Mouse (Mus musculus): ENCODE measurements at regions not wholly inside any gene's neighbourhood (a gene's known extent, or its start where the extent isn't known, plus 50 kb on each side); places are given as distances from the start of the nearest gene placed in this dataset.
A peak's percentile ranks its signal among the peaks of the same experiment; 100 is the strongest.
"Not testable (repeated sequence)": the region's sequence is repeated elsewhere in the genome, so short reads cannot be mapped to it uniquely, and the experiment has no call there.

GRCm38 (mm10) chr17:83972874-83973273, 125.1 kb upstream of the Haao start:
- Histone ChIP-seq H3K9me3 (no peaks in the 10 kb centered on the region), H3K27me3 (replicated peaks; ENCODE audit: low read depth, poor library complexity, severe bottlenecking) (no peaks in the 10 kb centered on the region), H3K4me1 (peaks cover 45% of the 10 kb centered on the region), H3K36me3 (replicated peaks) (no peaks in the 10 kb centered on the region), H3K4me3 (no peak overlapping the region), H3K27ac (replicated peaks) (peak overlapping the region; percentile 79)
- WGBS = 89% methylated on average over 5 of the region's 5 CpGs
- DNase-seq (ENCODE audit: low spot score) = no peak

DNA sequence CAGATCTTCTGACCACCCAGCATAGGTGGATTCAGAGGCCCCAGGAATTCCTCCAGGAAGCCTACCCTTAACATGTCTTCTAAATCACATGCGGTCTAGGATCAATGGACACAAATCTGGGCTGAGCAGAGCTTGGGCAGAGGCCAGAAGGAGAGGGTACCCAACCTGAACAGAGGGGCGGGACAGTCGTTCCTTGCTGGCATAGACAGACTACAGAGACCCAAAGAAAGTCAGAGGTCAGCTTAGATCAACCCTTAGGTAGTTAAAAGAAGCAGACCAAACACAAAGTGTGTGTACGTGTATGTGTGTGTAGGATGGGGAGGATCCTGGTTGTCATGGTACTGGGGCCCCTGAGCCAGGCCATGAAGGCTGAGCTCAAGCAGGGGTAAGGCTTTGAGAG, 124.7 kb upstream of the Haao start:
- WGBS = 78% methylated on average over 4 of the region's 4 CpGs
- H3K27ac ChIP-seq (replicated peaks) = peak overlapping the region; percentile 79
- H3K9me3 ChIP-seq = no peaks in the 10 kb centered on the region
- H3K4me3 ChIP-seq = no peak overlapping the region
- DNase-seq (ENCODE audit: low spot score) = no peak
- no peaks in the 10 kb centered on the region for H3K27me3 ChIP-seq (replicated peaks; ENCODE audit: low read depth, poor library complexity, severe bottlenecking)
- H3K36me3 ChIP-seq (replicated peaks) = no peaks in the 10 kb centered on the region
- H3K4me1 ChIP-seq = peaks cover 42% of the 10 kb centered on the region

DNA sequence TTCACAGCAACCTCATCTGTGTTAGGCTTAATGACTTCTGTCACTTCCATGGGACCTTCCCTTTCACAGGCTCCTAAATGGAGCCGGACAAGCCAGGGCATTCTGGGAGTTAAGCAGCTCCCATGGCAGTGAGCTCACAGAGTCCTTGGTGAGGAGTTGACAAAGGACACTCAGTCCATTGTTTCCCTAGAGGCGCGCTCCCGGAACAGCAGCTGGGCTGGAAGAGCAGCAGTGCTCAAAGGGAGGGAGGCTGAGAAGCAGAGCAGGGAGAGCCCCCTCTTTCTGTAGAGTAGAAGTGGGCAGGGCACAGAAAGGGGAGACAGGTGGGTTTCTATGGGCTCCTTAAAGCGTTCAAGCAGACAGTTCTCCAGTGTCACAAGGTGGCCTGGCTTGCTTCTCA, 124.3 kb upstream of the Haao start:
- H3K36me3 ChIP-seq (replicated peaks) = no peaks in the 10 kb centered on the region
- H3K4me1 ChIP-seq = peaks cover 42% of the 10 kb centered on the region
- H3K27ac ChIP-seq (replicated peaks) = peak overlapping the region; percentile 79
- H3K27me3 ChIP-seq (replicated peaks; ENCODE audit: low read depth, poor library complexity, severe bottlenecking) = no peaks in the 10 kb centered on the region
- H3K4me3 ChIP-seq = no peak overlapping the region
- peak; percentile 56 for DNase-seq (ENCODE audit: low spot score)
- WGBS = 17% methylated on average over 5 of the region's 5 CpGs
- H3K9me3 ChIP-seq = no peaks in the 10 kb centered on the region

DNA sequence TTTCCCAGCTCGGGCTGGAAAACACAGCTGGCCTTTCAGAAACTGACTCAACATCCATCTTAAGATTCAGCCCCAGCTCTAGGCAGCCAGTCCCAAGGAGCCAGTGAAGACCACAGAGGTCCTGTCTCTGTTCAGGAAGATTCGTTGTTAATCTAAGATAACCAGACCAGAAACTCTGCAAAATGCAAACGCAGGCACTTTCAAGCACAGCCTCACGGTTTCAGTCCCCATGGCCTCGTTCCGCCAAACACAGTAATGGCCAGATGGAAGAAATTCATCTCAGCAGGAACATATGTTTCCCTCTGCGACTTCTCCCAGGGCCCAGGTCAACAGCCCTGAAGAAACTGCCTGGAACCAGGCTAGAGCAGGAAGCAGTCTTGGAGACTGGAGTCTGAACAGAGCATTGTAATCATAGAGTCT, 121.7 kb upstream of the Haao start:
- peaks cover 49% of the 10 kb centered on the region for H3K4me1 ChIP-seq
- peak; percentile 61 for DNase-seq (ENCODE audit: low spot score)
- H3K36me3 ChIP-seq (replicated peaks) = no peaks in the 10 kb centered on the region
- no peaks in the 10 kb centered on the region for H3K9me3 ChIP-seq
- H3K27ac ChIP-seq (replicated peaks) = peak overlapping the region; percentile 83
- H3K4me3 ChIP-seq = no peak overlapping the region
- H3K27me3 ChIP-seq (replicated peaks; ENCODE audit: low read depth, poor library complexity, severe bottlenecking) = no peaks in the 10 kb centered on the region
- WGBS = 43% methylated on average over 7 of the region's 7 CpGs

DNA sequence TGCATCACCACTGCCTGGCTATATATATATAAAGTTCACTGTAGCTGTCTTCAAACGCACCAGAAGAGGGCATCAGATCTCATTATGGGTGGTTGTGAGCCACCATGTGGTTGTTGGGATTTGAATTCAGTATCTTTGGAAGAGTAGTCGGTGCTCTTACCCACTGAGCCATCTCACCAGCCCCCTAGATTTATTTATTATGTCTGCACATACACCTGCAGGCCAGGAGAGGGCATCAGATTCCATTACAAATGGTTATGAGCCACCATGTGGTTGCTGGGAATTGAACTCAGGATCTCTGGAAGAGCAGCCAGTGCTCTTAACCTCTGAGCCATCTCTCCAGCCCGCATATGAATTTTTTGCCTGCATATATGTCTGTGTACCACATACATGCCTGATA, 120.4 kb upstream of the Haao start:
- H3K9me3 ChIP-seq; H3K27ac ChIP-seq (replicated peaks); H3K36me3 ChIP-seq (replicated peaks); H3K27me3 ChIP-seq (replicated peaks; ENCODE audit: low read depth, poor library complexity, severe bottlenecking); H3K4me3 ChIP-seq; DNase-seq (ENCODE audit: low spot score): not testable (repeated sequence)
- 90% methylated on average over 3 of the region's 3 CpGs for WGBS
- H3K4me1 ChIP-seq = peaks cover 49% of the 10 kb centered on the region

GRCm38 (mm10) chr17:83967007-83967406, 119.2 kb upstream of the Haao start:
- H3K36me3 ChIP-seq (replicated peaks) = no peaks in the 10 kb centered on the region
- no peak for DNase-seq (ENCODE audit: low spot score)
- H3K4me1 ChIP-seq = peaks cover 49% of the 10 kb centered on the region
- peak overlapping the region; percentile 49 for H3K27ac ChIP-seq (replicated peaks)
- H3K4me3 ChIP-seq = no peak overlapping the region
- 84% methylated on average over 6 of the region's 6 CpGs for WGBS
- H3K27me3 ChIP-seq (replicated peaks; ENCODE audit: low read depth, poor library complexity, severe bottlenecking) = no peaks in the 10 kb centered on the region
- H3K9me3 ChIP-seq = no peaks in the 10 kb centered on the region

DNA sequence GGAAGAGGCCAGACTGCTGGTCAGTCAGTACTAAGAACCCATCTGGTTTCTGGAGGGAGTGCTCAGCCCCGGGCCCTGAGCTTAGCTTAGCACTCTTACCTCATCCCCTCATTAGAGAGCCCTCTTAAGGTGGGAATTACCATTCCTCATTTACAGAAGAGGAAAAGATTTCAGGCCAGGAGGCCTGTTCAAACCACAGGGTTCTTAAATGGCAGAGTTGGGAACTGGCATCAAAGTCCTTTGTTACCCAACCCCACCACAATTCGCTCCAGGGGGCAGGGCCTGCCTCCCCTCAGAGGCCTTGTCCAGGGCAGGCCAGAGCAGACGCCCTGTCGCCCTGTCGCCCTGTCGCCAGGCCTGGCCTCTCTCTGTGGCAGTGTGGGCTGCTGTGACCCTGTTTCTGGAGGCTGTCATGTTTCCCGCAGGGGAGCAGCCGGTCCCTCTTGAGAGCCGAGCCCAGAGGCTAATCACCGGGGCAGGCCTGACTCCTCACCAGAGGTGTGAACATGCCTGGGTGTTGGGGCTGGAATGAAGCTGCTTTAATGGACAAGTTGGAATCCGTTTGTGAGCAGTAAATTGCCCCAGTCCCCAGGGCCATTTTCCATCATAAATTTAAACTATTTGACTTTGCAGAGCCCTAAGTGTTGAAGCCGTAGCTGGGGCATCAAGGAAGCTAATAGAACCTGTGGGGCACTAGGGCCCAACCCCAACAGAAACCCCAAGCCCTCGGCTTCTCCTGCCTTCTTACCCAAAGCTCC, 116.9 kb upstream of the Haao start:
- WGBS = 34% methylated on average over 13 of the region's 13 CpGs
- H3K9me3 ChIP-seq = no peaks in the 10 kb centered on the region
- no peaks in the 10 kb centered on the region for H3K36me3 ChIP-seq (replicated peaks)
- no peak overlapping the region for H3K4me3 ChIP-seq
- no peaks in the 10 kb centered on the region for H3K27me3 ChIP-seq (replicated peaks; ENCODE audit: low read depth, poor library complexity, severe bottlenecking)
- no peak for DNase-seq (ENCODE audit: low spot score)
- peaks cover 58% of the 10 kb centered on the region for H3K4me1 ChIP-seq
- H3K27ac ChIP-seq (replicated peaks) = peak overlapping the region; percentile 84

- H3K4me1 ChIP-seq = peaks cover 60% of the 10 kb centered on the region
- peak overlapping the region; percentile 84 for H3K27ac ChIP-seq (replicated peaks)
- no peaks in the 10 kb centered on the region for H3K27me3 ChIP-seq (replicated peaks; ENCODE audit: low read depth, poor library complexity, severe bottlenecking)
- 70% methylated on average over 8 of the region's 8 CpGs for whole genome bisulfite sequencing
- H3K36me3 ChIP-seq (replicated peaks) = no peaks in the 10 kb centered on the region
- no peaks in the 10 kb centered on the region for H3K9me3 ChIP-seq
- no peak for DNase-seq (ENCODE audit: low spot score)
- H3K4me3 ChIP-seq = no peak overlapping the region
Observed at GRCm38 (mm10) chr17:83963561-83963960, 115.8 kb upstream of the Haao start.

GRCm38 (mm10) chr17:83962841-83963240, 115.1 kb upstream of the Haao start:
- Histone ChIP-seq H3K4me1 (peaks cover 67% of the 10 kb centered on the region), H3K4me3 (no peak overlapping the region), H3K9me3 (no peaks in the 10 kb centered on the region), H3K27ac (replicated peaks) (peak overlapping the region; percentile 65), H3K36me3 (replicated peaks) (no peaks in the 10 kb centered on the region), H3K27me3 (replicated peaks; ENCODE audit: low read depth, poor library complexity, severe bottlenecking) (no peaks in the 10 kb centered on the region)
- 27% methylated on average over 4 of the region's 4 CpGs for WGBS
- no peak for DNase-seq (ENCODE audit: low spot score)

GRCm38 (mm10) chr17:83962126-83962525, 114.4 kb upstream of the Haao start:
- Histone ChIP-seq H3K27ac (replicated peaks) (peak overlapping the region; percentile 92; the same call in 1 of the 2 replicates), H3K4me3 (no peak overlapping the region), H3K9me3 (no peaks in the 10 kb centered on the region), H3K36me3 (replicated peaks) (no peaks in the 10 kb centered on the region), H3K27me3 (replicated peaks; ENCODE audit: low read depth, poor library complexity, severe bottlenecking) (no peaks in the 10 kb centered on the region), H3K4me1 (peaks cover 74% of the 10 kb centered on the region)
- DNase-seq (ENCODE audit: low spot score) = no peak
- 88% methylated on average over 6 of the region's 6 CpGs for WGBS

DNA sequence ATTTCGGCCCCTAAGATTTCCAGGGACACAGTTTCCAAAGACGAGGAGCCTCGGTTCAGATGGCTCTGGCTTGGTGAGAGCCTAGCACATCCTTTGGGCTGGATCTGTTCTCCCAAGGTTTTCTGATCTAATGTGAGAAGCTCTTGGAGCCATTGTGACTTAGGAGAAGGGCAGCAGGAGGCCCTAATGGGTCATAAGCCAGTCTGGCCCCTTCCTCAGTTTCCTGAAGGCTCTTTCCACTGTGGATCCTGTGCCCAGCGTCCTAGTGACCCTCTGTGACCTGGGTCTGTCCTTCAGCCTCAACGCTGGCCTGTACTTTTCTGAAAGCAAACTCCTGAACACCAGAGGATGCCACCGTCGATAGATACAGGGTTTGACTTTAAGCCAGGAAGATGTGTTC, 113.1 kb upstream of the Haao start:
- Histone ChIP-seq H3K36me3 (replicated peaks) (no peaks in the 10 kb centered on the region), H3K27me3 (replicated peaks; ENCODE audit: low read depth, poor library complexity, severe bottlenecking) (no peaks in the 10 kb centered on the region), H3K4me1 (peaks cover 87% of the 10 kb centered on the region), H3K4me3 (no peak overlapping the region), H3K9me3 (no peaks in the 10 kb centered on the region), H3K27ac (replicated peaks) (peak overlapping the region; percentile 92)
- DNase-seq (ENCODE audit: low spot score) = no peak
- WGBS = 72% methylated on average over 7 of the region's 7 CpGs

DNA sequence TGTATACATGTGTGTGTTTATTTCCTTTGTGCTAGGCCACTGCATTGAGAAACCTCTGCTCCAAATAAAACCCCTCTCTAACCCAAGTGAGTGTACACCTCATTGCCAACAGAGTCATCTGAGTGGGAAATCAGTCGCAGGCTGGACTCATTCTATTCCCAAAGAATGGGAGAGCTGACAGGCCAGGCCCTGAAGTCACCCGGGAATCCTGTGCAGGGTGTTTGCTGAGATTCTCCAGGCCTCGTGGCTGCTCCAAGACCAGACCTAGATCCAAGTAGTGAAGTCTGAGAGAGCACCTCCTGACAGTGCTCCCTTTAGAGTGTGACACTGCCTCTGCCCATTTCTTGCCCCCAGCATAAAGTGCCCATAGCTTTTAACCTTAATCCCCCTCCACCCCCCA, 112.4 kb upstream of the Haao start:
- Histone ChIP-seq H3K36me3 (replicated peaks) (no peaks in the 10 kb centered on the region), H3K4me3 (no peak overlapping the region), H3K27me3 (replicated peaks; ENCODE audit: low read depth, poor library complexity, severe bottlenecking) (no peaks in the 10 kb centered on the region), H3K9me3 (no peaks in the 10 kb centered on the region), H3K4me1 (peaks cover 94% of the 10 kb centered on the region), H3K27ac (replicated peaks) (peak overlapping the region; percentile 92)
- WGBS = 61% methylated on average over 3 of the region's 3 CpGs
- DNase-seq (ENCODE audit: low spot score) = no peak

DNA sequence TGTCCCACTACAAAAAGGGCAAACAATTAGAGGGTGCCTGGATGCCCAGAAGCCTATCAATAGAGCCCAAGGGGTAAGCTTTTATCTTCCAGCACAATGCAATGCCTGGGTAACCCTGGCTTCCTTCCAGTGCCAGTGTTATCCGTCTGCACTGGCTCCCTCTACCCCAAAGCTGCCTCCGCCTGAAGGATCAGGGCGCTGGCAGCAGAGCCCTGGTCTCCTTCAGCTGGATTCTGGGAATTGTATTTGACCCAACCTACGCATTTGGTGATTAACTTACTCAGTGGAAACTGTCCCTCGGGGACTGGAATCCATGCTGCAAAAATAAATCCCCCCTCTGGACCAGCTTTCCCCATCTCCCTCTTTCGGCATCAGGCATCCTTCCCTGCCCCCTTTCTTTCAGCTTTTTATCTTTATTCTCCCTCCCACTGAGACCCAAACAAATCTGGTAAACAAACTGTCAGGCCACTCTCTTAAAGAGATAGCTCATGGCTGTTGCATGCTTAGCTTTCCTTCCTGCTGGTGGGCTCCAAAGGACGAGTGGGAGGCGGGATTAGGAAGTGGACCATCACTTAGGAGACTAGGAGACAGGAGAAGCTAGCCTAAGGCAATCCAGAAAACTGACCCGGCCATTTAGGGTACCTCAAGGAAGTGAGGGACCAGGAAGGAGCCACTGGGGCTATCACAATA, 111.5 kb upstream of the Haao start:
- Histone ChIP-seq H3K9me3 (no peaks in the 10 kb centered on the region), H3K4me1 (peaks cover 94% of the 10 kb centered on the region), H3K4me3 (no peak overlapping the region), H3K36me3 (replicated peaks) (no peaks in the 10 kb centered on the region), H3K27me3 (replicated peaks; ENCODE audit: low read depth, poor library complexity, severe bottlenecking) (no peaks in the 10 kb centered on the region), H3K27ac (replicated peaks) (peak overlapping the region; percentile 92)
- DNase-seq (ENCODE audit: low spot score) = no peak
- WGBS = 41% methylated on average over 9 of the region's 9 CpGs

Data from embryonic facial prominence, embryonic 10.5 days (tissue).